Mouse (Mus musculus): ENCODE results near the gene Mettl7a2.

Gene Mettl7a2

DNA sequence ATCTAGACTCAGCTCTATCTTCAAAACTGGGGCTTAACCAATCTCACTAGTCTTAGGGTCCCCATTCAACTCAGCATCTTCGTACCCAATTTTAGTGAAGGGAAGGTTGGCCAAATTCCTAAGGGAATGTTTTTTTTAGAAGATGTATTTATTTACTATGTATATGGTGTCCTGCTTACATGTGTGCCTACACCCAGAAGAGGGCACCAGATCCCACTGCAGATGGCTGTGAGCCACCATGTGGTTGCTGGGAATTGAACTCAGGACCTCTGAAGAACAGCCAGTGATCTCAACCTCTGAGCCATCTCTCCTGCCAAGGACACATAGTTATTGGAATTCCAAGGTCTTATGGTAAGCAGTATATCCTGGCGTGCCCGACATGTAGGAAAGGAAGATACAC, 42.6 kb downstream of the Mettl7a2 start:
- DNase-seq (ENCODE audit: low spot score in 2 of 2) = no peak

DNA sequence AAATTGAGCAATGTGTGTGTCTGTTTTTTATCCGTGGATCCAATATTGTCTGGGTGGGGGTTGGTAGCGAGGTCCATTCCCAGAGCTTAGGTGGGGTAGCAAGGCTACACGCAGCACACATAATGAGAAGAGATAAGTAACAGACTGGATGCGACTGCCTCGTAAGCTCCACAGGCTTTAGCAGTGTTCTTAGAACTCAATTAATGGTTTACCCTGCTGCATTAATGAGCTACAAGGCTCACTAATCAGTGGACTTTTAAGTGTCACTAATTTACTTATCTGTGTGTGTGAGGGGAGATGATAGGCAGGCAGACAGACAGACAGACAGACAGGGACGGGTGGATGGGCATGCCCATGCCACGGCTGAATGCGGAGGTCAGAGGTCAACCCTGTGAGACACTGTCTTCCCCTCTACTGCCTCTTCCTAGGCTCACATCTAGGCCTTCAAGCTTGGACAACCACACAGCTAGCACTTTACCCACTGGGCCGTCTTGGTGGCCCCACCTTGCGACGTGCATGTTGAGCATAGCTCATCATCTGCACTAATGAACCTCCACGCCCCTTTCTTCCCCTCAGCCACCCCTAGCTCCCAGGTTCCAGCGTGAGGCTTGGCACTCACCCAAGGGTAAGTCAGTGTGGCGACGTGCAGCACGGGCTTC, 47.7 kb downstream of the Mettl7a2 start:
- DNase-seq (ENCODE audit: low spot score in 2 of 2) = no peak

DNA sequence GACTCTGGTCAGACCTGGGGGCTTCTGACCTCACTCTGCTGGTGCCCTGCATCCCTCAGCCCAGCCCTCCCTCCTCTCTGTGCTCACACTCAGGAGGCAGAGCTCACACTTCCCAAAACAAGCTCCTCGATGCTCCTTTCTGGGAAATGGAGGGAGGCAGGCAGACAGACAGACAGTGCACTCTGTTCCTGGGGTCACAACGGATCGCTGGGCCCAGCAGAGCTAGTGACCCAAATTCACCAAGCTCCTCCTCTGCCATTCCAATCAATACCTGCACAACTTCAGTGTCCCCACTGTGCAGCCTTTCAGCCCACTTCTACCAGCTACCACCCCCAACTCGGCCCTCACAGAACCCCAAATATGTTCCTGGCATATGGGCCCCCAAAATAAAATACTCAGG, 48.8 kb downstream of the Mettl7a2 start:
- no peak for DNase-seq (ENCODE audit: low spot score in 2 of 2)

DNA sequence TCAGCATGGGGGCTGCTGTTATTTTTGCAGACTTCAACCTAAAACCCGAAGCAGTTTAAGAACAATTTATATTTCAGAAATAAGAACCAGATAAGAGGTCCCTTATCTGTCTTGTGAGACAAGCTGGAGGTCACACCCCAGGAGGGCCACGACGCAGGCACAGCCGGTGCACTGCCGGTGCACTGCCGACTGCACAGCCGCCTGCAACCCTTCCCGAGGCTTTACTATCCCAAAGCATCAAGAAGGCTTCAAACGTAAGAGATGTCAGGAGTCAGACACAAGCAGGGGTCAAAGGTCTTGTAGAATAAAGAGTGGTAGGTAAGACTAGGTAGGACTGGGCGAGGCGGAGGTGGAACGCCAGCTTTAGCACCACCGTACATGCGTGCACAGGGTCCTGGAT, 49.3 kb downstream of the Mettl7a2 start:
- no peak for DNase-seq (ENCODE audit: low spot score in 2 of 2)

DNA sequence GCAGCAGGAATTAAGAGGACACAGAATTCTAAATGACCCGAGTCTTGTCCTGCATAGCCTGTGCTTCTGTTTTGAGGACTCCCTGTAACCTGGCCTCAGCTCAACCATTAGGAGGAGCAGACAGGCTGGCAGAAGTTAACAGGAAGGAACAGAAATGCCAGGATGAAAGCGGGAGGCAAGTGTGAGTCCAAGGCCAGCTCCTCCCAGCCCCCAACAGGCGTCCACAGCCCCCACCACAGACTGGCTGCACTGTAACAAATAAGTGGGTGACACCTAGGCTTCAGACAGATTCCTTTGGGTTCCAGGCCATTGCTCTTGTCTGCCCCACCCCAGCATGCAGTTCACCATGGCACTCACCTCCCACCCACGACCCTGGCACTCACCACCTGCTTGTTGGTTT, 49.8 kb downstream of the Mettl7a2 start:
- DNase-seq (ENCODE audit: low spot score in 2 of 2) = no peak

DNA sequence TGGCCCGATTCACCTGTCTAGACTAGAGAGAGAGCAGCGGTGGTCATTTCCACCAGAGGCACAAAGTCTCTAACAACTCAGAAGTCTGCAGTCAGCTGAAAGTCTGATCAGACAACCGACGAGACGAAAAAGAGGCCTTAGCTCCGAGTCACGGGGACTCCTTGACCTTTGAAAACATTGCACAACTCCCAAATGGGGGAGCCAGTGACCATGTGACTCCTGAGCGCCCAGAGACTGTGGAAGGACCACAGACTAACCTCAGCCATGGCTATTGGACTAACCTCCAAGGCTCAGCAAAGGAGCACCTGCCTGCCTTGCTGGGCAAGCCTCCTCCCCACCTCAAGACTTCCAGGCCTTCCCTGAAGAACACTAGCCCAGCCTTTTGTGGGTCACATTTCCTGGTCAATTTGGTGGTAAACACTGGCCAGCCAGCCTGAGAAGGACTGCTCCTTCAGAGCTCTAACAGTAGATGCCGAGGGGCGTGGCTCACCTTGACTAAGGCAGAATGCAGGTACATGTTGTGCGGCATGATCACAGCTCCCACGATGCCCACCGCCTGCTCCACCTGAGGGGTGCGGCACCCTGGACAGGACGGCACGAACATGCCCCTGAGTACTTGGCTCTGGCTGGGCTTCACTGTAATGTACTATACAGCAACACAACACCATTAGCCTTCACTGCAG, 50.5 kb downstream of the Mettl7a2 start:
- no peak for DNase-seq (ENCODE audit: low spot score in 2 of 2)

DNA sequence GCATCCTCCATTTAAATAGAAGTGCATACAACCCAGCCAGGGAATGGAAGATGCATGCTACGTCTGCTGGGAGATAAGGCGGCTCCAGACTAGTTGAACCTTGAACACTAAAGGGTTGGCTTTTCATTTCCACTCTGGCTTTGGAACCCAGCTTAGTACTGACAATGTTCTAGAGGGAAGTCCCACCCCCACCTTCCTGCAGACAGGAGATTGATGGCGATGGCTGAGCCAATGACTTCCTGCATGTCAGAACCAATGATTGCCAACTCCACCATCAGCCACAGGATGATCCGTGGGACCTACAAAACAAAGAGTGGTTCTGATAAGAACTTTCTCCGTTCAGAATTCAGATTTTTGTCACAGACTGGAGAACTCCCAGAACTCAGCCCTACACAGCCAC, 53.1 kb downstream of the Mettl7a2 start:
- DNase-seq (ENCODE audit: low spot score in 2 of 2) = no peak

DNA sequence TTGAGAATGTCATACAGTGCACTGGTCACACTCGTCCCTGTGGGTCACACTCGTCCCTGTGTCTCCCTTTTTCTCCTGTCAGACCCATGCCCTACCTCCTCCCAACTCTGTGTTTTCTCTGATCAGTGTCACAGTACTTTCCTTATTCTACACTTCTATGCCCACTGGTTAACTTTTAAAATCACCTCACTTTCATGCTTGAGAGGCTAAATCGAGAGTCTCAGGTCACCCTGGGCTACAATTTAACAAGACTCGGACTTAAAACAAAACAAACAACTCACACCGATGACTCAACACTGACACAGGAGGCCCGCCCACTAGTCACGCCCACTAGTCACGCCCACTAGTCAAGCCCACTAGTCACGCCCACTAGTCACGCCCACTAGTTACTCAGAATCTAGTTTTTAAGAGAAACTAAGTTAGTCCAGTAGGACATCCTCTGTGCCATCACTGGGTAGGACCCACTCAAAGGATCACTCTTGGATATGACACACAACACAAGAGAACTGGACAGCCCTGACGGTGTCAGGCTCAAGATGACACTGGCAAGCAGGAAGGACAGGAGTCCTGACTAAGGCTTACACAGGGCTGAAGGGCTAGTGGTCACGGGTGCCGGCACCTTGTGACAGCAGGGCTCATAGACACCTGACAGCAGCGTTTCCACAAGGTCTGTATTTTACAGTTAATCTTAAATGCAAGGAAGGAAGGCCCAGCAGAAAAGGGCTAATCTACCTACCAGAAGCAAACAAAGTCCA, 58.1 kb downstream of the Mettl7a2 start:
- DNase-seq (ENCODE audit: low spot score in 2 of 2) = no peak

Data from frontal cortex, postnatal 10 days (tissue).